ENCODE assay signal across 18 mouse cellular contexts in the genomic region with DNA sequence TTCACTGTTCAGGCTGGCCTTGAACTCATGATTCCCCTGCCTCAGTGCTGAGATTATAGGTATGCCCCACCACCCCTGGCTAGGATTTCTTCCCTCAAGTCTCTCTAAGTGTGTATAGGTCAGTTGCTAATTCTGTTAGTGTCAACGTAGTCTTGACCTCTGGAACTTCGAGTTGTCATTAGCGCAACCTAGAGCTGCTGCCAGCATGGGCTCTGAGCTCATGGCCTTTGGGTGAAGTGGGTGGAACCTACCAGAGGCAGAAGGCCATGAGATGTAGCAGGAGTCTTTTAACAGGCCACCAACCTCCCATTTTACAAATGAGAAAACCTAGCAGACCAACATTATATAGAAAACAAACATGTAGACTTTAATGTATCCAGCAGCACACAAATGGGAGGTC.
DNase-seq lines count a peak whose midpoint lies in the region; ATAC-seq and TF ChIP-seq lines count a peak whose summit lies in the region.
"Had no signal": no experiment of that assay in that cellular context is flagged by ENCODE, and none has a peak within 500 bp of the region (broad histone marks: within the 10 kb centered on the region; RNA-seq: fewer than 3 reads in every experiment).

No protein-coding gene starts in this region.

- H3K36me3 ChIP-seq in intestine, embryonic 14.5 days (ENCODE audit: control insufficient read depth, insufficient read depth, low read length) = no peaks in the 10 kb centered on the region
- H3K36me3 ChIP-seq in intestine, embryonic 15.5 days = no peaks in the 10 kb centered on the region
- H3K36me3 ChIP-seq in liver, embryonic 14.5 days (replicated peaks; ENCODE audit: control insufficient read depth, insufficient read depth, low read depth) = no peaks in the 10 kb centered on the region
- H3K36me3 ChIP-seq in liver, embryonic 12.5 days = no peaks in the 10 kb centered on the region
- no peaks in the 10 kb centered on the region for H3K36me3 ChIP-seq in liver, postnatal 0 days (replicated peaks; ENCODE audit: insufficient read depth, low read length)
- H3K36me3 ChIP-seq: embryonic facial prominence, embryonic 12.5 days; forebrain, embryonic 15.5 days; heart, embryonic 15.5 days; hindbrain, embryonic 13.5 days had no signal

- no peak for TF ChIP-seq EP300 in liver, embryonic 14.5 days (IDR thresholded peaks at IDR 0.05; ENCODE audit: low read depth)
- TF ChIP-seq EP300 in liver, postnatal 0 days (IDR thresholded peaks at IDR 0.05; ENCODE audit: low read depth) = no peak

- peaks cover 71% of the 10 kb centered on the region for H3K4me1 ChIP-seq in intestine, embryonic 14.5 days (replicated peaks; ENCODE audit: control insufficient read depth, insufficient read depth, low read length)
- peaks cover 65% of the 10 kb centered on the region for H3K4me1 ChIP-seq in intestine, embryonic 15.5 days (replicated peaks)
- H3K4me1 ChIP-seq in liver, embryonic 14.5 days (replicated peaks; ENCODE audit: control insufficient read depth in 2 of 2, insufficient read depth in 2 of 2, low read length in 1 of 2) = peaks cover 59 to 71% of the 10 kb centered on the region in 2 experiments
- peaks cover 97% of the 10 kb centered on the region for H3K4me1 ChIP-seq in liver, embryonic 12.5 days
- peaks cover 88% of the 10 kb centered on the region for H3K4me1 ChIP-seq in liver, postnatal 0 days (ENCODE audit: insufficient read depth)

- 0 out of 2 replicates have a peak overlapping the region, but pooled peaks have one; percentile 7 for H3K27ac ChIP-seq in intestine, embryonic 14.5 days (ENCODE audit: low read depth)
- H3K27ac ChIP-seq in intestine, embryonic 15.5 days = no peak overlapping the region
- no peak overlapping the region for H3K27ac ChIP-seq in liver, embryonic 14.5 days
- no peak overlapping the region for H3K27ac ChIP-seq in liver, embryonic 12.5 days
- peak overlapping the region; percentile 97 for H3K27ac ChIP-seq in liver, postnatal 0 days (ENCODE audit: low read depth)
- H3K27ac ChIP-seq: embryonic facial prominence, embryonic 12.5 days; forebrain, embryonic 15.5 days; heart, adult 2 months; heart, embryonic 15.5 days; hindbrain, embryonic 13.5 days had no signal

- no peak overlapping the region for H3K9ac ChIP-seq in intestine, embryonic 14.5 days (ENCODE audit: low read length)
- no peak overlapping the region for H3K9ac ChIP-seq in intestine, embryonic 15.5 days
- H3K9ac ChIP-seq in liver, embryonic 14.5 days (replicated peaks) = 0 out of 2 replicates have a peak overlapping the region, but pooled peaks have one; percentile 7
- H3K9ac ChIP-seq in liver, embryonic 12.5 days = no peak overlapping the region
- no peak overlapping the region for H3K9ac ChIP-seq in liver, postnatal 0 days (replicated peaks)
- H3K9ac ChIP-seq: embryonic facial prominence, embryonic 12.5 days; forebrain, embryonic 15.5 days; heart, embryonic 15.5 days; hindbrain, embryonic 13.5 days had no signal

- H3K4me3 ChIP-seq in intestine, embryonic 14.5 days (ENCODE audit: low read depth, low read length) = no peak overlapping the region
- no peak overlapping the region for H3K4me3 ChIP-seq in intestine, embryonic 15.5 days (replicated peaks)
- H3K4me3 ChIP-seq in liver, embryonic 14.5 days (ENCODE audit: insufficient read depth in 1 of 2, low read depth in 2 of 2, low read length in 2 of 2) = no peak overlapping the region
- H3K4me3 ChIP-seq in liver, embryonic 12.5 days = no peak overlapping the region
- H3K4me3 ChIP-seq in liver, postnatal 0 days (ENCODE audit: low read depth, low read length) = no peak overlapping the region
- H3K4me3 ChIP-seq: embryonic facial prominence, embryonic 12.5 days; forebrain, embryonic 15.5 days; heart, adult 2 months; heart, embryonic 15.5 days; hindbrain, embryonic 13.5 days had no signal

- H3K27me3 ChIP-seq in intestine, embryonic 14.5 days (replicated peaks; ENCODE audit: control insufficient read depth, insufficient read depth, low read length) = no peaks in the 10 kb centered on the region
- H3K27me3 ChIP-seq in intestine, embryonic 15.5 days (replicated peaks) = no peaks in the 10 kb centered on the region
- no peaks in the 10 kb centered on the region for H3K27me3 ChIP-seq in liver, embryonic 14.5 days (ENCODE audit: control insufficient read depth, insufficient read depth, low read length)
- H3K27me3 ChIP-seq in liver, embryonic 12.5 days (replicated peaks) = no peaks in the 10 kb centered on the region
- no peaks in the 10 kb centered on the region for H3K27me3 ChIP-seq in liver, postnatal 0 days (ENCODE audit: insufficient read depth, low read length)
- H3K27me3 ChIP-seq: embryonic facial prominence, embryonic 12.5 days; forebrain, embryonic 15.5 days; heart, embryonic 15.5 days; hindbrain, embryonic 13.5 days had no signal

- no peak for ATAC-seq in intestine, embryonic 14.5 days (replicated peaks; ENCODE audit: low FRiP score, low TSS enrichment, low read depth)
- no peak for ATAC-seq in intestine, embryonic 15.5 days
- no peak for ATAC-seq in liver, embryonic 14.5 days (ENCODE audit: insufficient read depth)
- no peak for ATAC-seq in liver, embryonic 12.5 days
- no peak for ATAC-seq in liver, postnatal 0 days
- ATAC-seq: forebrain, embryonic 15.5 days had no signal

- 62% methylated on average over 3 of the region's 3 CpGs for WGBS in intestine, embryonic 14.5 days
- 57% methylated on average over 3 of the region's 3 CpGs for WGBS in intestine, embryonic 15.5 days
- 75% methylated on average over 3 of the region's 3 CpGs for WGBS in liver, embryonic 14.5 days (ENCODE audit: insufficient replicate concordance)
- 82% methylated on average over 3 of the region's 3 CpGs for WGBS in liver, embryonic 12.5 days (ENCODE audit: insufficient replicate concordance)
- 61% methylated on average over 3 of the region's 3 CpGs for WGBS in liver, postnatal 0 days (ENCODE audit: insufficient replicate concordance)

- no peak for DNase-seq in intestine, embryonic 14.5 days (ENCODE audit: low spot score)
- DNase-seq in liver, embryonic 14.5 days (ENCODE audit: low read depth in 3 of 3, low spot score in 3 of 3) = no peak
- DNase-seq in liver, postnatal 0 days = no peak
- no peak for DNase-seq in left cerebral cortex, postnatal 14 days (ENCODE audit: low spot score in 2 of 2)
- no peak for DNase-seq in frontal cortex, postnatal 10 days (ENCODE audit: low spot score in 2 of 2)
- DNase-seq: adrenal gland, postnatal 25 days; cerebellum, adult 2 months; cerebellum, postnatal 10 days; gastrocnemius, postnatal 14 days; heart, adult 2 months; heart, postnatal 14 days had no signal

- no peak overlapping the region for H3K4me2 ChIP-seq in intestine, embryonic 14.5 days (ENCODE audit: low read length)
- no peak overlapping the region for H3K4me2 ChIP-seq in intestine, embryonic 15.5 days (replicated peaks)
- H3K4me2 ChIP-seq in liver, embryonic 14.5 days (ENCODE audit: low read depth) = no peak overlapping the region
- H3K4me2 ChIP-seq in liver, embryonic 12.5 days = no peak overlapping the region
- no peak overlapping the region for H3K4me2 ChIP-seq in liver, postnatal 0 days (ENCODE audit: low read depth, low read length)
- H3K4me2 ChIP-seq: embryonic facial prominence, embryonic 12.5 days; forebrain, embryonic 15.5 days; heart, embryonic 11.5 days; heart, embryonic 15.5 days; hindbrain, embryonic 13.5 days had no signal

- no peak for TF ChIP-seq CTCF in liver, embryonic 14.5 days (IDR thresholded peaks at IDR 0.05; ENCODE audit: low read depth)
- no peak for TF ChIP-seq CTCF in liver, postnatal 0 days (IDR thresholded peaks at IDR 0.05; ENCODE audit: low read depth)

- no peaks in the 10 kb centered on the region for H3K9me3 ChIP-seq in intestine, embryonic 14.5 days (ENCODE audit: control insufficient read depth, low read length)
- no peaks in the 10 kb centered on the region for H3K9me3 ChIP-seq in intestine, embryonic 15.5 days
- no peaks in the 10 kb centered on the region for H3K9me3 ChIP-seq in liver, embryonic 14.5 days (ENCODE audit: control insufficient read depth, low read length)
- H3K9me3 ChIP-seq in liver, embryonic 12.5 days (replicated peaks) = no peaks in the 10 kb centered on the region
- no peaks in the 10 kb centered on the region for H3K9me3 ChIP-seq in liver, postnatal 0 days (ENCODE audit: low read length)
- H3K9me3 ChIP-seq: embryonic facial prominence, embryonic 12.5 days; forebrain, embryonic 15.5 days; heart, embryonic 15.5 days; hindbrain, embryonic 13.5 days had no signal

- intact Hi-C loops in left cerebral cortex, postnatal 14 days (cut with DNase I) = no loop called here

Comparison
In these comparisons a context has a peak if more than half of its experiments do, and no peak if none do; other contexts are left out.
1. H3K27ac ChIP-seq: peak in intestine, embryonic 14.5 days (single experiment) and liver, postnatal 0 days (single experiment); none in intestine, embryonic 15.5 days (single experiment), liver, embryonic 14.5 days (single experiment) and liver, embryonic 12.5 days (single experiment).